Mouse (Mus musculus) heart, adult 2 months (tissue): ENCODE measurements around the gene Ltbr.

ENCODE experiments used
- CTCF ChIP-seq: fragments of 200-600 bp; IDR thresholded peaks from 2 replicates; pipeline ENCODE4 v1.8.1; 2022; ENCODE audit warnings: antibody characterized with exemption, mild to moderate bottlenecking, moderate library complexity
- EP300 ChIP-seq: fragments of 200-500 bp; IDR thresholded peaks from 2 replicates; pipeline ENCODE4 v1.6.1; 2011; ENCODE audit warnings: low read depth, low read length, control low read depth; ENCODE audit not compliant: insufficient read depth

DNA sequence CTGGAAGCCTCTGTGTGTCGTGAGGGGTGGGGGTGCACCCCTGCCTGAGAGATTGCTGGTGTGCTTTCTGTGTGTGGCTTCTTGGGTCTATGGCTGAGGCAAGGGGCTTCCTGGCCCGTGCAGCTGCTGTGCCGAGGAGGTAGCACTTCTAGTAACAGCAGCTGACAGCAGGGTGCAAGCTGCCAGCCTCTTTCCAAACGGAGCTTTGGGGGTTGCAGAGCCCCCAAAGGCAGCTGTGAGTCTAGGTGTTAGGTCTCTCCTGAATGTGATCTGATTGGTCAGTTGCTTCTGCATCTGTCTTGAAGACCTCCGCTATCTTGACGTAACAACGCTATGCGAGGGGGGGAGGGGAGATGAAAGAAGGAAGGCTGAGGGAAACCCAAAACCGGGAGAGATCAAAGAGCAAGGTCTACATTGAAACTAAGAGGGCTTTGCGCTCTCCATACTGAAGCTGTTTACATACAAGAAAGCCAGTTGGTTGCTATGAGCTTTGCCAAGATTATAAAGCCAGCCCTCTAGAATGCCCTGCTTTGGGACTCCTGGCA lies 41.6 kb upstream of the Ltbr start:
- no peak for TF ChIP-seq CTCF
- TF ChIP-seq EP300: no peak
